Mouse (Mus musculus) liver, postnatal 0 days (tissue): ENCODE measurements around the gene Zfp827.

Source experiments
- CTCF ChIP-seq: sonication (generic); IDR thresholded peaks from 2 replicates; pipeline ENCODE4 v1.5.1; 2016; ENCODE audit warnings: antibody characterized with exemption, low read depth
- EP300 ChIP-seq: IDR thresholded peaks from 2 replicates; pipeline ENCODE4 v1.6.1; 2016; ENCODE audit warnings: antibody characterized with exemption, low read depth, mild to moderate bottlenecking

DNA sequence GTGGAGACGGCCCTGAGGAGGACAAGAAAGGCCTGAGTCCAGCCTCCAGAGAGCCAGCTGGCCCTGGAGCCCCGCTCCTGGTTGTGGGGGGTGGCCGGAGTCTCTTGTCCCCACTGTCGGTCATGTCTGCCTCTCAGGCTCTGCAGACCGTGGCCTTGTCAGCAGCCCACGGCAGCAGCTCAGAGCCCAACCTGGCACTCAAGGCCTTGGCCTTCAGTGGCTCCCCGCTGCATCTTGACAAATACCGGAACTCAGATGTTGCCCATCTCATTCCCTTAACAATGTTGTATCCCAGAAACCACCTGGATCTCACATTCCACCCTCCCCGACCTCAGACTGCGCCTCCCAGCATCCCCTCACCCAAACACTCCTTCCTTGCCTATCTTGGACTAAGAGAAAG lies 161.8 kb downstream of the Zfp827 start:
- TF ChIP-seq CTCF (no peak), EP300 (no peak)
